Mouse (Mus musculus) megakaryocyte, embryonic 14.5 days (primary cell): ENCODE data around the gene Adgrg3.

ENCODE experiments used
- FLI1 ChIP-seq: IDR thresholded peaks from 2 replicates; pipeline ENCODE4 v1.6.1; 2012; ENCODE audit warnings: low read length, inconsistent platforms, mixed read lengths
- GATA1 ChIP-seq: IDR thresholded peaks from 3 replicates; pipeline ENCODE4 v1.6.1; 2012; ENCODE audit warnings: mixed read lengths, low read length, inconsistent platforms, borderline replicate concordance

DNA sequence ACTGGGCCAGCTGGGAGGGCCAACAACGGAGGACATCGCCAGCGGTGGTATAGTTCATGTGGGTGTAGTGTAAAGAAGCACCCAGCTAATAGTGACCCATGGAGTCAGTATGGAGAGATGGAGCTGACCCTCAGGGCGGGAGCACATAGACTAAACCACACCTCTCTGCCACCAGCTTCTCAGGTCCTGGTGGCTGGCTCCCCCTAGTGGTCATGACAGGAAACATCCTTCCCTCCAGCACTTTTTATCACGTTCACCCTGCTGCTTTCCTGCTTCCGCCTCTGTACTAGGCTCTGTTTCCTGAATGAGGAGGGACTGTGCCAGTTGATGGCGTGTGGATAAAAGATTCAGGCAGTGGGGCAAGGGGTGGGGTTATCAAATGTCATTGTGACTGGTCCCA lies 15.8 kb upstream of the Adgrg3 start:
- peak; percentile 82; the same call in 2 of the 3 replicates for TF ChIP-seq GATA1
- peak; percentile 78 for TF ChIP-seq FLI1
